ENCODE assay signal across 22 mouse cellular contexts in genomic region chr19:35987461-35987860, GRCm38 (mm10).
DNase-seq lines count a peak whose midpoint lies in the region; ATAC-seq and TF ChIP-seq lines count a peak whose summit lies in the region.
"Had no signal": no experiment of that assay in that cellular context is flagged by ENCODE, and none has a peak within 500 bp of the region (broad histone marks: within the 10 kb centered on the region; RNA-seq: fewer than 3 reads in every experiment).

No protein-coding gene starts in this region.

- H3K4me3 ChIP-seq in kidney, adult 2 months (ENCODE audit: insufficient read depth, low read depth, low read length), result no peak overlapping the region
- H3K4me3 ChIP-seq in kidney, embryonic 14.5 days (ENCODE audit: low read length), result no peak overlapping the region

- no peaks in the 10 kb centered on the region for H3K4me1 ChIP-seq in kidney, adult 2 months (ENCODE audit: control insufficient read depth, insufficient read depth, low read length)
- H3K4me1 ChIP-seq in kidney, embryonic 14.5 days (ENCODE audit: control insufficient read depth, insufficient read depth, low read length), result no peaks in the 10 kb centered on the region

- WGBS in kidney, adult 2 months, result 73% methylated on average over 1 of the region's 1 CpGs
- WGBS in kidney, embryonic 14.5 days, result 56% methylated on average over 1 of the region's 1 CpGs

- no peaks in the 10 kb centered on the region for H3K36me3 ChIP-seq in kidney, adult 2 months (ENCODE audit: control insufficient read depth, insufficient read depth, low read length)
- no peaks in the 10 kb centered on the region for H3K36me3 ChIP-seq in kidney, embryonic 14.5 days (ENCODE audit: control insufficient read depth, insufficient read depth, low read length)
- H3K36me3 ChIP-seq: G1E had no signal

- H3K4me2 ChIP-seq in kidney, embryonic 14.5 days (replicated peaks; ENCODE audit: low read depth, low read length), result no peak overlapping the region

- H3K9ac ChIP-seq in kidney, embryonic 14.5 days (ENCODE audit: low read depth, low read length), result no peak overlapping the region

- TF ChIP-seq POLR2A in kidney, adult 2 months (IDR thresholded peaks at IDR 0.05; ENCODE audit: low read depth, low read length), result no peak

- no peaks in the 10 kb centered on the region for H3K9me3 ChIP-seq in kidney, embryonic 14.5 days (ENCODE audit: control insufficient read depth, low read length)
- H3K9me3 ChIP-seq: G1E had no signal

- peak; percentile 60 for DNase-seq in kidney, adult 2 months
- no peak for DNase-seq in kidney, postnatal 4 days
- peak; percentile 9 to 25 for DNase-seq in kidney, adult 8-10 months
- peak; percentile 56 for DNase-seq in kidney, adult 9 months
- no peak for DNase-seq in kidney, postnatal 10 days
- peak; percentile 4 to 11 for DNase-seq in kidney, postnatal 36 days
- DNase-seq in kidney, postnatal 14 days, result no peak
- DNase-seq: adrenal gland, adult 2 months; adrenal gland, adult 8-10 months; adrenal gland, postnatal 10 days; adrenal gland, postnatal 14 days; adrenal gland, postnatal 25 days; adrenal gland, postnatal 36 days; B cell, adult 2 months; cerebellum, adult 11 months; cerebellum, adult 11-12 months had no signal

- no peak overlapping the region for H3K27ac ChIP-seq in kidney, adult 2 months (ENCODE audit: insufficient read depth, low read depth, low read length)
- H3K27ac ChIP-seq in kidney, embryonic 14.5 days (ENCODE audit: low read depth, low read length), result no peak overlapping the region

- no peak for TF ChIP-seq CTCF in kidney, adult 2 months (conservative IDR thresholded peaks at IDR 0.05; ENCODE audit: insufficient read depth, insufficient read length, low read depth, low read length)

- no peak for ATAC-seq in kidney, embryonic 14.5 days (ENCODE audit: low FRiP score, low TSS enrichment)
- ATAC-seq: activated CD4-positive, CD25-positive, alpha-beta regulatory T cell, adult 4 months; CD4-positive, CD25-positive, alpha-beta regulatory T cell, adult 4 months; Patski had no signal

- no peaks in the 10 kb centered on the region for H3K27me3 ChIP-seq in kidney, adult 2 months (replicated peaks; ENCODE audit: control insufficient read depth, insufficient read depth, low read length)
- no peaks in the 10 kb centered on the region for H3K27me3 ChIP-seq in kidney, embryonic 14.5 days (ENCODE audit: control insufficient read depth, insufficient read depth, low read length)
- H3K27me3 ChIP-seq: CH12.LX had no signal

Comparison
In these comparisons a context has a peak if more than half of its experiments do, and no peak if none do; other contexts are left out.
1. DNase-seq: peak in kidney, adult 2 months (single experiment), kidney, adult 8-10 months (2 of 2), kidney, adult 9 months (single experiment) and kidney, postnatal 36 days (2 of 2); none in kidney, postnatal 4 days (0 of 2), kidney, postnatal 10 days (single experiment) and kidney, postnatal 14 days (single experiment).